Mouse (Mus musculus) MEL (cell line): Measurements from ENCODE around the gene Gpr146. TPM values are rescaled to one million over a fixed set of nuclear protein-coding genes. Genes with fewer than 3 reads are reported as not detected.
A peak's percentile ranks its signal among the peaks of the same experiment; 100 is the strongest.

Experiments
- DNase-seq: peaks from one replicate; pipeline ENCODE4 v3.0.0; 2011; ENCODE audit warnings: low read depth, low spot score
- H3K27ac ChIP-seq: 2 replicates; pipeline ENCODE4 v1.5.1; 2012; ENCODE audit warnings: low read depth, mild to moderate bottlenecking, control low read depth, low read length, moderate library complexity; ENCODE audit not compliant: control insufficient read depth
- H3K27me3 ChIP-seq, 2 experiments: fragments of 150-350 bp in 1 of 2; sonication (generic) in 1 of 2; 2 replicates each; pipeline ENCODE4 v1.6.1; 2012; ENCODE audit warnings: low read length in 2 of 2, mild to moderate bottlenecking in 2 of 2, improper control_type of control experiment in 1 of 2, moderate library complexity in 1 of 2; ENCODE audit not compliant: insufficient read depth in 2 of 2, control insufficient read depth in 1 of 2
- H3K36me3 ChIP-seq, 2 experiments: 2 replicates each; pipeline ENCODE4 v1.6.1; 2012 to 2014; ENCODE audit warnings: low read length in 2 of 2, improper control_type of control experiment in 1 of 2, inconsistent platforms in 1 of 2, mild to moderate bottlenecking in 1 of 2; ENCODE audit not compliant: insufficient read depth in 2 of 2, control insufficient read depth in 1 of 2
- H3K4me1 ChIP-seq, 2 experiments: fragments of 150-350 bp in 1 of 2; sonication (generic) in 1 of 2; 2 replicates each; pipeline ENCODE4 v1.6.1; 2012; ENCODE audit warnings: low read length in 2 of 2, improper control_type of control experiment in 1 of 2, mild to moderate bottlenecking in 1 of 2; ENCODE audit not compliant: insufficient read depth in 2 of 2, control insufficient read depth in 1 of 2
- H3K4me3 ChIP-seq, 2 experiments: fragments of 150-350 bp in 1 of 2; sonication (generic) in 1 of 2; 2 replicates each; pipeline ENCODE4 v1.5.1; 2012; ENCODE audit warnings: low read depth in 2 of 2, low read length in 2 of 2, mild to moderate bottlenecking in 2 of 2, moderate library complexity in 2 of 2, control low read depth in 1 of 2, improper control_type of control experiment in 1 of 2; ENCODE audit not compliant: control insufficient read depth in 1 of 2, insufficient read depth in 1 of 2
- H3K79me2 ChIP-seq: 2 replicates; pipeline ENCODE4 v1.6.1; 2012; ENCODE audit warnings: mild to moderate bottlenecking, low read length, moderate library complexity; ENCODE audit not compliant: control insufficient read depth, poor library complexity, insufficient read depth
- H3K9ac ChIP-seq: 2 replicates; pipeline ENCODE4 v1.6.1; 2012; ENCODE audit warnings: low read depth, mild to moderate bottlenecking, control low read depth, low read length, moderate library complexity; ENCODE audit not compliant: control insufficient read depth, poor library complexity, severe bottlenecking
- H3K9me3 ChIP-seq: fragments of 150-350 bp; sonication (generic); replicated peaks from 2 replicates; pipeline ENCODE4 v1.6.1; 2012; ENCODE audit warnings: mild to moderate bottlenecking, low read length, improper control_type of control experiment, moderate library complexity; ENCODE audit not compliant: insufficient read depth
- BHLHE40 ChIP-seq: IDR thresholded peaks from 2 replicates; pipeline ENCODE4 v1.6.1; 2012; ENCODE audit warnings: low read depth, mild to moderate bottlenecking, inconsistent platforms, low read length, improper control_type of control experiment, borderline replicate concordance
- CHD2 ChIP-seq: IDR thresholded peaks from 2 replicates; pipeline ENCODE4 v1.6.1; 2011; ENCODE audit warnings: low read length, improper control_type of control experiment
- CTCF ChIP-seq, 3 experiments: IDR thresholded peaks in 2 of 3; conservative IDR thresholded peaks in 1 of 3; 2 replicates each; pipeline ENCODE4 v1.5.1; 2011 to 2012; ENCODE audit warnings: low read length in 3 of 3, low read depth in 2 of 3, mild to moderate bottlenecking in 2 of 3, improper control_type of control experiment in 1 of 3, inconsistent platforms in 1 of 3, mixed read lengths in 1 of 3, moderate library complexity in 1 of 3; ENCODE audit not compliant: control insufficient read depth in 1 of 3, insufficient read depth in 1 of 3, poor library complexity in 1 of 3, severe bottlenecking in 1 of 3
- E2F4 ChIP-seq: IDR thresholded peaks from 2 replicates; pipeline ENCODE4 v1.6.1; 2011; ENCODE audit warnings: low read depth, low read length, improper control_type of control experiment, borderline replicate concordance
- ETS1 ChIP-seq: IDR thresholded peaks from 2 replicates; pipeline ENCODE4 v1.6.1; 2012; ENCODE audit warnings: low read depth, mild to moderate bottlenecking, inconsistent platforms, low read length, improper control_type of control experiment, moderate library complexity
- GATA1 ChIP-seq: IDR thresholded peaks from 2 replicates; pipeline ENCODE4 v1.6.1; 2011; ENCODE audit warnings: low read depth, low read length, improper control_type of control experiment
- HCFC1 ChIP-seq: IDR thresholded peaks from 2 replicates; pipeline ENCODE4 v1.6.1; 2012; ENCODE audit warnings: low read depth, mild to moderate bottlenecking, inconsistent platforms, low read length, improper control_type of control experiment, moderate library complexity
- JUND ChIP-seq: IDR thresholded peaks from 2 replicates; pipeline ENCODE4 v1.6.1; 2011; ENCODE audit warnings: low read depth, mild to moderate bottlenecking, improper control_type of control experiment, low read length
- MAFK ChIP-seq: IDR thresholded peaks from 2 replicates; pipeline ENCODE4 v1.6.1; 2011; ENCODE audit warnings: low read depth, mild to moderate bottlenecking, low read length, improper control_type of control experiment, borderline replicate concordance
- MAX ChIP-seq: IDR thresholded peaks from 2 replicates; pipeline ENCODE4 v1.6.1; 2011; ENCODE audit warnings: low read length, improper control_type of control experiment
- MEF2A ChIP-seq: IDR thresholded peaks from 2 replicates; pipeline ENCODE4 v1.6.1; 2014; ENCODE audit warnings: low read depth, mild to moderate bottlenecking, inconsistent platforms, low read length, improper control_type of control experiment; ENCODE audit not compliant: poor library complexity, insufficient replicate concordance, severe bottlenecking; ENCODE audit errors: extremely low read depth
- NELFE ChIP-seq: IDR thresholded peaks from 2 replicates; pipeline ENCODE4 v1.6.1; 2011; ENCODE audit warnings: low read depth, low read length, improper control_type of control experiment
- POLR2A ChIP-seq, 2 experiments: IDR thresholded peaks; 2 replicates each; pipeline ENCODE4 v1.6.1; 2011 to 2012; ENCODE audit warnings: low read length in 2 of 2, mild to moderate bottlenecking in 2 of 2, control low read depth in 1 of 2, improper control_type of control experiment in 1 of 2, low read depth in 1 of 2, moderate library complexity in 1 of 2; ENCODE audit not compliant: control insufficient read depth in 1 of 2, insufficient read depth in 1 of 2, poor library complexity in 1 of 2
- POLR2AphosphoS2 ChIP-seq: IDR thresholded peaks from 2 replicates; pipeline ENCODE4 v1.6.1; 2011; ENCODE audit warnings: low read length, improper control_type of control experiment
- RAD21 ChIP-seq: IDR thresholded peaks from 2 replicates; pipeline ENCODE4 v1.6.1; 2011; ENCODE audit warnings: mild to moderate bottlenecking, low read depth, low read length, improper control_type of control experiment
- SIN3A ChIP-seq: IDR thresholded peaks from 2 replicates; pipeline ENCODE4 v1.6.1; 2012; ENCODE audit warnings: low read length, improper control_type of control experiment, inconsistent platforms
- SMC3 ChIP-seq: IDR thresholded peaks from 2 replicates; pipeline ENCODE4 v1.6.1; 2011; ENCODE audit warnings: low read depth, low read length, improper control_type of control experiment
- TAL1 ChIP-seq: IDR thresholded peaks from 2 replicates; pipeline ENCODE4 v1.6.1; 2012; ENCODE audit warnings: mild to moderate bottlenecking, inconsistent platforms, low read length, moderate library complexity, mixed read lengths
- UBTF ChIP-seq: IDR thresholded peaks from 2 replicates; pipeline ENCODE4 v1.6.1; 2012; ENCODE audit warnings: low read depth, mild to moderate bottlenecking, inconsistent platforms, low read length, improper control_type of control experiment, moderate library complexity, borderline replicate concordance; ENCODE audit not compliant: insufficient read depth
- USF1 ChIP-seq: IDR thresholded peaks from 2 replicates; pipeline ENCODE4 v1.6.1; 2014; ENCODE audit warnings: low read depth, mild to moderate bottlenecking, inconsistent platforms, low read length, improper control_type of control experiment, moderate library complexity
- USF2 ChIP-seq, 2 experiments: IDR thresholded peaks; 2 replicates each; pipeline ENCODE4 v1.6.1; 2011 to 2012; ENCODE audit warnings: improper control_type of control experiment in 2 of 2, low read length in 2 of 2, borderline replicate concordance in 1 of 2, inconsistent platforms in 1 of 2, low read depth in 1 of 2, mild to moderate bottlenecking in 1 of 2; ENCODE audit not compliant: insufficient read depth in 1 of 2
- ZC3H11A ChIP-seq: IDR thresholded peaks from 2 replicates; pipeline ENCODE4 v1.6.1; 2012; ENCODE audit warnings: low read depth, mild to moderate bottlenecking, inconsistent platforms, low read length, improper control_type of control experiment
- ZMIZ1 ChIP-seq: IDR thresholded peaks from 2 replicates; pipeline ENCODE4 v1.6.1; 2012; ENCODE audit warnings: low read depth, mild to moderate bottlenecking, inconsistent platforms, low read length, improper control_type of control experiment, moderate library complexity
- polyA plus RNA-seq, 2 experiments: library from polyadenylated mRNA; stranded (reverse) in 1 of 2; unstranded in 1 of 2; fragments of >175 nt in 1 of 2; fragments of >200 nt in 1 of 2; gene quantifications; 2 replicates each; pipeline versions ENCODE4 v1.2.1 to v1.2.4; 2012; ENCODE audit warnings: low replicate concordance in 2 of 2, low read depth in 1 of 2; ENCODE audit not compliant: insufficient read length in 2 of 2, insufficient read depth in 1 of 2, missing spikeins in 1 of 2
- total RNA-seq: library from RNA; depleted of rRNA; stranded (reverse); fragments of 300-350 nt; gene quantifications from 2 replicates; pipeline ENCODE4 v1.2.3, GENCODE M21; 2012

Gpr146 gene
- total and polyA plus RNA-seq, 3 experiments, result 0.92 to 4.5 TPM; not detected in 1

DNA sequence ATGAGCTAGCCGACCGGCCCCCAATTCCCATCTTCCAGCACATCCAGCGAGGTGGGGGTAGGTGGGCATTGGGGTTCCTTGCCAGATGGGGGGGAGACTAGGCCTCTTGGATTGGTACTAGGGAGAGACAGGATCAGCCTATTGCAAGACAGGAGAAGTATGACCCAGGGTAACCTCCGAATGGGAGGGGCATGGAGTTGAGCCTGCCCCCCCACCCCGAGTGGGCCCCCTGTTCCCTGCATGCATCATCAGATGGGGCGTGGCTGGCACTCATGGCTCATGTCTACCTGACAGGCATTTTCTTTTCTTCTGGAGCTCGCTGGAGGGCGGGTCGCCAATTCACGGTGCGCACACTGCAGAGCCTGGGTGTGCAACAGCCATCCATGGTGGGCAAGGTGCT, 23.6 kb upstream of the Gpr146 start:
- Histone ChIP-seq H3K9me3 (no peaks in the 10 kb centered on the region), H3K4me1 (no peaks in the 10 kb centered on the region), H3K27ac (no peak overlapping the region), H3K79me2 (no peaks in the 10 kb centered on the region), H3K9ac (no peak overlapping the region), H3K4me3 (no peak overlapping the region), H3K36me3 (no peaks in the 10 kb centered on the region), H3K27me3 (no peaks in the 10 kb centered on the region)
- TF ChIP-seq ZC3H11A (no peak), ETS1 (no peak), JUND (no peak), TAL1 (no peak), BHLHE40 (no peak), CTCF (IDR thresholded peaks at IDR 0.05 in 2 of 3, conservative IDR thresholded peaks at IDR 0.05 in 1 of 3; ENCODE audit: control insufficient read depth in 1 of 3, insufficient read depth in 1 of 3, low read depth in 2 of 3, low read length in 3 of 3, poor library complexity in 1 of 3, severe bottlenecking in 1 of 3) (no peak), NELFE (no peak), POLR2A (IDR thresholded peaks at IDR 0.05; ENCODE audit: control insufficient read depth in 1 of 2, insufficient read depth in 1 of 2, low read depth in 1 of 2, low read length in 2 of 2, poor library complexity in 1 of 2) (no peak)
- no peak for DNase-seq

DNA sequence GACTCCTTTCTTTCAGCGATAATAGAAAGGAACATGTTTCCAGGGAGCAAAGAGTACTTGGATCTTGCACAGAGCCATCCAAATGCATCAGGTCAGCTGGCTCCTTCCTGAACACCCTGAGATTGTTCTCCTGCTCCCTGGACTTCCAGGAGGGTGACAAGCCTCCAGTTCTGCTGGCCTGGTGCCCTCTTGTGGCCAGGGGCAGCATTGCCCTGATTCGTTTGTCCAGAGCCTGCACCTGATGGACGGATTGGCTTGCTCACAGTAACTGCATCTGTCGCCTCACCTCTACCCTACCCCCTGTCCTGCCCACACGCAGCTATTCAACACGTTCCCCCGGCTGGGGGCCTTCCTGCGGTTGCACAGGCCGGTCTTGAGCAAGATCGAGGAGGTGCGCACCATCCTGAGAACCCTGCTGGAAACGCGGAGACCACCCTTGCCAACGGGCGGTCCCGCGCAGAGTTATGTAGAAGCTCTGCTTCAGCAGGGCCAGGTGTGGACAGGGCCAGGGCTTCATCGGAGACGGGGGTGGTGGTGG, 22.2 kb upstream of the Gpr146 start:
- DNase-seq, result peak; percentile 68
- H3K9ac ChIP-seq, result no peak overlapping the region
- H3K4me3 ChIP-seq, result no peak overlapping the region
- no peaks in the 10 kb centered on the region for H3K9me3 ChIP-seq
- H3K79me2 ChIP-seq, result no peaks in the 10 kb centered on the region
- H3K36me3 ChIP-seq, result no peaks in the 10 kb centered on the region
- H3K27me3 ChIP-seq, result no peaks in the 10 kb centered on the region
- TF ChIP-seq MAX (no peak), CTCF (IDR thresholded peaks at IDR 0.05 in 2 of 3, conservative IDR thresholded peaks at IDR 0.05 in 1 of 3; ENCODE audit: control insufficient read depth in 1 of 3, insufficient read depth in 1 of 3, low read depth in 2 of 3, low read length in 3 of 3, poor library complexity in 1 of 3, severe bottlenecking in 1 of 3) (peak; percentile 88 to 99 (median 98)), POLR2AphosphoS2 (no peak), HCFC1 (no peak), RAD21 (peak; percentile 72), SMC3 (peak; percentile 82), ZC3H11A (peak; percentile 50), ZMIZ1 (no peak), MAFK (no peak), JUND (no peak), E2F4 (no peak), CHD2 (no peak), MEF2A (no peak), SIN3A (no peak), UBTF (no peak), GATA1 (no peak), USF1 (no peak), POLR2A (IDR thresholded peaks at IDR 0.05; ENCODE audit: control insufficient read depth in 1 of 2, insufficient read depth in 1 of 2, low read depth in 1 of 2, low read length in 2 of 2, poor library complexity in 1 of 2) (no peak), USF2 (IDR thresholded peaks at IDR 0.05; ENCODE audit: borderline replicate concordance in 1 of 2, insufficient read depth in 1 of 2, low read depth in 1 of 2, low read length in 2 of 2) (no peak), NELFE (no peak)
- no peak overlapping the region for H3K27ac ChIP-seq
- H3K4me1 ChIP-seq, result no peaks in the 10 kb centered on the region
